Mouse (Mus musculus) CH12.LX (cell line): ENCODE measurements around the gene Rrp36.

Experiments
- BHLHE40 ChIP-seq: IDR thresholded peaks from 2 replicates; pipeline ENCODE4 v1.6.1; 2011; ENCODE audit warnings: mild to moderate bottlenecking, low read depth, low read length, improper control_type of control experiment
- CHD2 ChIP-seq: IDR thresholded peaks from 2 replicates; pipeline ENCODE4 v1.6.1; 2011; ENCODE audit warnings: low read length, improper control_type of control experiment
- CTCF ChIP-seq, 2 experiments: IDR thresholded peaks in 1 of 2; conservative IDR thresholded peaks in 1 of 2; 2 replicates each; pipeline ENCODE4 v1.5.1; 2011 to 2012; ENCODE audit warnings: low read depth in 2 of 2, low read length in 2 of 2, improper control_type of control experiment in 1 of 2, inconsistent platforms in 1 of 2, mild to moderate bottlenecking in 1 of 2, moderate library complexity in 1 of 2
- ELF1 ChIP-seq: IDR thresholded peaks from 2 replicates; pipeline ENCODE4 v1.6.1; 2014; ENCODE audit warnings: low read depth, mild to moderate bottlenecking, inconsistent platforms, low read length, improper control_type of control experiment
- EP300 ChIP-seq: IDR thresholded peaks from 2 replicates; pipeline ENCODE4 v1.6.1; 2011; ENCODE audit warnings: low read length, improper control_type of control experiment
- ETS1 ChIP-seq: conservative IDR thresholded peaks from 2 replicates; pipeline ENCODE4 v1.6.1; 2012; ENCODE audit warnings: low read depth, mild to moderate bottlenecking, inconsistent platforms, low read length, improper control_type of control experiment, moderate library complexity
- GABPA ChIP-seq: IDR thresholded peaks from 2 replicates; pipeline ENCODE4 v1.6.1; 2012; ENCODE audit warnings: low read depth, low read length, improper control_type of control experiment, inconsistent platforms; ENCODE audit not compliant: insufficient replicate concordance
- HCFC1 ChIP-seq: IDR thresholded peaks from 2 replicates; pipeline ENCODE4 v1.6.1; 2012; ENCODE audit warnings: low read depth, mild to moderate bottlenecking, inconsistent platforms, low read length, improper control_type of control experiment
- MAX ChIP-seq: IDR thresholded peaks from 2 replicates; pipeline ENCODE4 v1.6.1; 2011; ENCODE audit warnings: low read length, improper control_type of control experiment
- NELFE ChIP-seq: IDR thresholded peaks from 2 replicates; pipeline ENCODE4 v1.6.1; 2011; ENCODE audit warnings: low read depth, low read length, improper control_type of control experiment
- POLR2A ChIP-seq: IDR thresholded peaks from 2 replicates; pipeline ENCODE4 v1.6.1; 2011; ENCODE audit warnings: low read depth, mild to moderate bottlenecking, improper control_type of control experiment, low read length
- RAD21 ChIP-seq: IDR thresholded peaks from 2 replicates; pipeline ENCODE4 v1.6.1; 2011; ENCODE audit warnings: low read depth, mild to moderate bottlenecking, low read length, improper control_type of control experiment, moderate library complexity
- ZKSCAN1 ChIP-seq: IDR thresholded peaks from 2 replicates; pipeline ENCODE4 v1.6.1; 2012; ENCODE audit warnings: low read depth, inconsistent platforms, low read length, improper control_type of control experiment, borderline replicate concordance
- ZNF384 ChIP-seq: IDR thresholded peaks from 2 replicates; pipeline ENCODE4 v1.6.1; 2012; ENCODE audit warnings: low read depth, low read length, improper control_type of control experiment, inconsistent platforms

- TF ChIP-seq HCFC1 (peak; percentile 89), CTCF (conservative IDR thresholded peaks at IDR 0.05 in 1 of 2, IDR thresholded peaks at IDR 0.05 in 1 of 2; ENCODE audit: low read depth in 2 of 2, low read length in 2 of 2) (no peak), ZKSCAN1 (no peak), EP300 (no peak), MAX (peak; percentile 59; the same call in 1 of the 2 replicates), RAD21 (no peak), ZNF384 (no peak), POLR2A (peak; percentile 87), ELF1 (peak; percentile 96), BHLHE40 (no peak), ETS1 (no peak), GABPA (no peak), CHD2 (no peak), NELFE (peak; percentile 77; the same call in 1 of the 2 replicates)
These were observed 36.9 kb upstream of the Rrp36 start, which contains the start of gene Pex6 for GRCm38 (mm10) chr17:46710959-46711597.
